Mouse (Mus musculus) heart, postnatal 0 days (tissue): ENCODE data around the gene Ssbp3.

Experiments
- CTCF ChIP-seq: IDR thresholded peaks from 2 replicates; pipeline ENCODE4 v1.5.1; 2016; ENCODE audit warnings: antibody characterized with exemption, control low read depth, low read depth
- EP300 ChIP-seq: IDR thresholded peaks from 2 replicates; pipeline ENCODE4 v1.6.1; 2016; ENCODE audit warnings: antibody characterized with exemption, low read depth

DNA sequence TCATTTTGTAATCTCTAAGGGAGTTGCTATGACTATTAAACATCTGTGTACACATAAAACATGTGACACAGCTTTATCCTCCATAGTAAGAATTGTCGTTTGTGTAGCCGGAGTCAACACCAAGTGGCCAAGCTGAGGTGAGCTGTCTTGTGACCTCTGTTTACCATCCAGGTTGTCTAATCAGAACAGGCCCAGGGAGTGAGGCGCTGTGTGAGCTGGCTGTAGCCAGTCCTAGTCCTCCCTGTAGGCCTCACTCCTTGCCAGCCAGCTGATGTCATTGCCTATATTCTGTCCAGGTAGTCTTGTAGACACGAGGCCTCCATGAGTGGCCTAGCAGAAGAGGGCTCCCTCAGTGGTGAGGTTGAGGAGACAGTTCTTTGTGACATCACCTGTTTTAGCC is 125.2 kb downstream of the Ssbp3 start:
- no peak for TF ChIP-seq CTCF
- no peak for TF ChIP-seq EP300
